Mouse (Mus musculus) A20 (cell line): ENCODE results near the gene Klhl6.
A peak's percentile ranks its signal among the peaks of the same experiment; 100 is the strongest.
"Not testable (repeated sequence)": the region's sequence is repeated elsewhere in the genome, so short reads cannot be mapped to it uniquely, and the experiment has no call there.

ENCODE experiments used
- DNase-seq: peaks from one replicate; pipeline ENCODE4 v3.0.0-alpha.2; 2011; ENCODE audit warnings: low read depth, low spot score

Gene Klhl6

GRCm38 (mm10) chr16:19982537-19983257, at the start of gene Klhl6:
Gene Klhl6 (minus strand): TSS chr16:19983037.
- DNase-seq, result peak; percentile 90

GRCm38 (mm10) chr16:20027241-20027640, 44.4 kb upstream of the Klhl6 start:
- DNase-seq, result not testable (repeated sequence)

- peak; percentile 56 for DNase-seq
These were observed 40.0 kb upstream of the Klhl6 start for GRCm38 (mm10) chr16:20022821-20023220.

- no peak for DNase-seq
These were observed 39.0 kb upstream of the Klhl6 start for GRCm38 (mm10) chr16:20021848-20022247.

GRCm38 (mm10) chr16:20012647-20013046, 29.8 kb upstream of the Klhl6 start:
- DNase-seq, result no peak

GRCm38 (mm10) chr16:20006066-20006465, 23.2 kb upstream of the Klhl6 start:
- no peak for DNase-seq

GRCm38 (mm10) chr16:20000286-20000685, 17.4 kb upstream of the Klhl6 start:
- DNase-seq, result peak; percentile 70

GRCm38 (mm10) chr16:19997616-19998015, 14.8 kb upstream of the Klhl6 start:
- no peak for DNase-seq

GRCm38 (mm10) chr16:19996913-19997312, 14.1 kb upstream of the Klhl6 start:
- not testable (repeated sequence) for DNase-seq

- peak; percentile 53 for DNase-seq
These were observed 13.0 kb upstream of the Klhl6 start for GRCm38 (mm10) chr16:19995818-19996217.

GRCm38 (mm10) chr16:19993278-19993677, 10.4 kb upstream of the Klhl6 start:
- DNase-seq, result no peak

- DNase-seq, result no peak
These were observed 7.7 kb upstream of the Klhl6 start for GRCm38 (mm10) chr16:19990536-19990935.

GRCm38 (mm10) chr16:19987589-19987988, 4.8 kb upstream of the Klhl6 start:
- peak; percentile 88 for DNase-seq

- DNase-seq, result no peak
These were observed 2.2 kb upstream of the Klhl6 start for GRCm38 (mm10) chr16:19984884-19985643.

GRCm38 (mm10) chr16:19983559-19983958, 722 bp upstream of the Klhl6 start:
- DNase-seq, result peak; percentile 52

- peak; percentile 68 for DNase-seq
These were observed 1.2 kb downstream of the Klhl6 start for GRCm38 (mm10) chr16:19981684-19982083.

GRCm38 (mm10) chr16:19981006-19981405, 1.8 kb downstream of the Klhl6 start:
- DNase-seq, result peak; percentile 81

- DNase-seq, result peak; percentile 63
These were observed 3.1 kb downstream of the Klhl6 start for GRCm38 (mm10) chr16:19979755-19980154.

GRCm38 (mm10) chr16:19977282-19977681, 5.6 kb downstream of the Klhl6 start:
- DNase-seq, result peak; percentile 71

- no peak for DNase-seq
These were observed 6.0 kb downstream of the Klhl6 start for GRCm38 (mm10) chr16:19976825-19977224.

- no peak for DNase-seq
These were observed 7.4 kb downstream of the Klhl6 start for GRCm38 (mm10) chr16:19975432-19975831.

GRCm38 (mm10) chr16:19973480-19973879, 9.4 kb downstream of the Klhl6 start:
- peak; percentile 41 for DNase-seq
